Mouse (Mus musculus): ENCODE measurements around the gene Mpp4. TPM values are rescaled to one million over a fixed set of nuclear protein-coding genes. Genes with fewer than 3 reads are reported as not detected.

Gene Mpp4
- total RNA-seq, 2 experiments from 2014 or later = 1.6 to 1.7 TPM

DNA sequence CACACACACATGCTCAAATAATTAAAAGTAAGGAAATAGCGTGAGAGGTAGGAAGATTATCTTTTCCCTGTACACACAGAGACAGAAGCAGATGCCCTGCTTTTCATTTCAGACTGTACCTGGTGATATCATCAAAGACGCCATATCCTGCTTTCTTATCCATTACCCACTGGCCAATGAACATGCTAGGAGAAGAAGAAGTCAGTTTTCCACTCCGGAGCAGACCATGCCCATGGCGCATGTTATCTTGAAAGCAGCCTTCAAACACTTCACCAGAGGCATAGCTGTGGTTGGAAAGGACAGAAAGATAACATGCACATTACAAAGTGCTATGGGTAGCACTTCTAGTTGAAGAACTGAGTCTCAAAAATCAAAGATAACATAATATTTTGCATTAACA is 19.9 kb upstream of the Mpp4 start:
- DNase-seq (ENCODE audit: extremely low spot score in 1 of 2, low spot score in 2 of 2) = no peak
- Histone ChIP-seq H3K27ac (no peak overlapping the region), H3K4me3 (no peak overlapping the region)
- no peak for TF ChIP-seq CTCF (IDR thresholded peaks at IDR 0.05)
- intact Hi-C loops (cut with DNase I) = loop anchor here (5.0 kb wide), 1 partner anchor 76 kb away; no protein-coding TSS in a partner anchor

DNA sequence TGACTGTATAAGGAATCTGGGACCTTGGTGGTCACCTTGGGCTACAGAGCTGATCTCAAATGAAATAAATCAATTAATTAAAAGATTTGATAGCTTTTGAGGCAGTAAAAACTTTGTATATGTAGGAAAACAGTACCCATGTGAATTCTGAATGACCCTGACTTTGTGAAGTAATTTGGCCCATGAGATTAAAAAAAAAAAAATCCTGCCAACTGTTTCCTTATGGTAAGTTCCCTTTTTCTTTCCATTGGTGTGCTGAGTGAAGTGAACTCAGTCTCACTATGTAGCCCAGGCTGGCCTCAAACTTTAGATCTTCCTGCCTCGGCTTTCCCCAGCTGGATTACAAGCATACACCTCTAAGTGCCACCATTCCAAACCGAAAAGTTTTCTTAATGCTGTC is 19.2 kb upstream of the Mpp4 start:
- Histone ChIP-seq H3K27ac (no peak overlapping the region), H3K4me3 (no peak overlapping the region)
- no peak for TF ChIP-seq CTCF (IDR thresholded peaks at IDR 0.05)
- intact Hi-C loops (cut with DNase I) = loop anchor here (5.0 kb wide), 1 partner anchor 75 kb away; no protein-coding TSS in a partner anchor
- DNase-seq (ENCODE audit: extremely low spot score in 1 of 2, low spot score in 2 of 2) = no peak

DNA sequence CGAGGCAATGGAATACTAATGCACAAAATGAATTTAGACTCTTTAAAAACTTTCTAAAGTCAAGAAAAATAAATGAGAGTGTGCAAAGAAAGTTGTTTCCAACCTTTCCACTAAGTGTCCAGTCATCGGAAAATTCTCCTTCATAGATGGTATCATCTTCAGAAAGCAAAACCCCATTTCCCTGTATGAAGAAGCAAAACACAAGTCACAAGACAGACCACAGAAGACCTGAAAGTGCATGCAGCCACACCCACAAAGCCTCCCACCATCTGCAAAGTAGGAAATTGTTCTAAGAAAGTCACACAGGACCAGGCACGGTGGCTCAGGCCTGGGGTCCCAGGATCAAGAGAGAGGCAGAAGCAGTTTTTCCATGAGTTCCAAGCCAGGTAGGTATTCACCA is 16.8 kb upstream of the Mpp4 start:
- intact Hi-C loops (cut with DNase I) = loop anchor here (5.0 kb wide), 1 partner anchor 73 kb away; no protein-coding TSS in a partner anchor

DNA sequence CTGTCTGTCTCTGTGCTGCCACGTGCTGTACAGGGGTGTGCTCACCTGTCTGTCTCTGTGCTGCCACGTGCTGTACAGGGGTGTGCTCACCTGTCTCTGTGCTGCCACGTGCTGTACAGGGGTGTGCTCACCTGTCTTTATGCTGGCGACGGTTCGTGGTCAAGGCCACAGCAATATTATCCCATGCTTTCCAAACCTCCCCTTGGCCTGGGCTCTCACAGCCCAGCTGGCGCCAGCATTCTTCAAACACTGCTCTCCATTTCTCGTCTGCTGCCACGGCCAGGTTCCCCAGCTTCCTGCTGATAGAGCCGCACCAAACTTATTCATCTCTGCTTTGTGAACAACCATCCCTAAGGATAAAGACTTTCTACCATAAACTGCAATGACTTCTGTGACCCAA is 15.2 kb upstream of the Mpp4 start:
- Histone ChIP-seq H3K4me3 (no peak overlapping the region), H3K27ac (no peak overlapping the region)
- intact Hi-C loops (cut with DNase I) = no loop called here
- no peak for TF ChIP-seq CTCF (IDR thresholded peaks at IDR 0.05)
- DNase-seq (ENCODE audit: extremely low spot score in 1 of 2, low spot score in 2 of 2) = no peak

More for the DNA sequence above, 16.8 kb upstream of the Mpp4 start:
- DNase-seq (ENCODE audit: extremely low spot score in 1 of 2, low spot score in 2 of 2) = no peak
- TF ChIP-seq CTCF (IDR thresholded peaks at IDR 0.05) = no peak
- H3K4me3 ChIP-seq = no peak overlapping the region
- no peak overlapping the region for H3K27ac ChIP-seq

DNA sequence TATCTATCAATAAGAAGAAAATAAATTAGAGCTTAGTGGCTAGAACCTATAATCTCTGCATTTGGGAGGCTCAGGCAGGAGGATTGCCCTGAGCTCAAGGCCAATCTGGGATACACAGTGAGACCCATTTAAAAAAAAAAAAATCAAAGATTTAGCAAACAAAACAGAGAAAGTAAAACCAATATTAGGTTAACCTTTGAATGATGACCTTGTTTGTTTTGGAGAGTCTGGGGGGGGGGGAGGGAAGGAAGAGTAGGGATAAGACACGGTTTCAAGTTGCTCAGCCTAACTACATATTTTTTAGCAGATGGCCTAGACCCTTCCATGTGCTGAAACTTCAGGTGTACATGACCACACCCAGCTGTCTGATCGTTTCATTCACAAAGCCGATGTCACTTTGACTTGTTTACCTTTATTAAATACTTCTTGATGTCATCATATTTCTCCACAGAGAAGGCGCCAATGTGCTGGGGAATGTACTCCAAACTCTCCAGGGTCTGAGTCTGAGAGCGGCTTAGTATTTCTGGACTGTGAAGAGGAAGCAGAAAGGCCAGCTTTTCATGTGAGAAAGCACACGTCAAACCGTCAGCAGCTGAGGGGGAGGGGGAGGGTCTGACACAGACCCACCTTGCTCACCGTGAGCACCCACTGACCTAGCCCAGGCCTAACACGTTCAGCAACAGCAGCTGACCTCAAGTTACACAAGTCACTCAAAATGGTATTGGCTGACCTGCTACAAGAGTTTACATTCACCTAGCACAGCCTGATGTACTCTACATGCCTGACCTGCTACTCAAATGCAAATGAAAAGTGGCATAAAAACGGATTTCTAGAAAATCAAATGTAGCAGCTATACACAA is 11.6 kb upstream of the Mpp4 start:
- no peak for TF ChIP-seq CTCF (IDR thresholded peaks at IDR 0.05)
- intact Hi-C loops (cut with DNase I) = no loop called here
- no peak for DNase-seq (ENCODE audit: extremely low spot score in 1 of 2, low spot score in 2 of 2)
- Histone ChIP-seq H3K27ac (no peak overlapping the region), H3K4me3 (no peak overlapping the region)

DNA sequence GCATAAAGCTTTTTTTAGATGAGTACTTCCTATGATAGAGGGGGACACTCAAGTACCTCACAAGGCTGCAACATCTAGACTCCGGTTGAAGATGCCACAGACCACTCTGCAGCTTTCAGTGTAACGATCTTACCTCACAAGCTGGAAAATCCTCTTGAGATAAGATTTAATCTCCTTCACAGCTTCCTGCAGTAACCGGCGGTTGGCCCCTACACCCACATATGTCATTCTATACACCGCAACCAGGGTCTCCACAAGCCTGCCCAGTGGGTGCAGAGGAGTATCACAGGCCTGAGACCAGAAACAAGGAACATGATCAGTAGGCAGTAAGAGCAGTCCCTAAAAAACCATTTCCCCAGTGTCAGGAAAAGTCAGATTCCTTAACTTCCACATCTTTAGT is 9.8 kb upstream of the Mpp4 start:
- H3K4me3 ChIP-seq = no peak overlapping the region
- H3K27ac ChIP-seq = no peak overlapping the region
- DNase-seq (ENCODE audit: extremely low spot score in 1 of 2, low spot score in 2 of 2) = no peak
- intact Hi-C loops (cut with DNase I) = no loop called here
- TF ChIP-seq CTCF (IDR thresholded peaks at IDR 0.05) = no peak

DNA sequence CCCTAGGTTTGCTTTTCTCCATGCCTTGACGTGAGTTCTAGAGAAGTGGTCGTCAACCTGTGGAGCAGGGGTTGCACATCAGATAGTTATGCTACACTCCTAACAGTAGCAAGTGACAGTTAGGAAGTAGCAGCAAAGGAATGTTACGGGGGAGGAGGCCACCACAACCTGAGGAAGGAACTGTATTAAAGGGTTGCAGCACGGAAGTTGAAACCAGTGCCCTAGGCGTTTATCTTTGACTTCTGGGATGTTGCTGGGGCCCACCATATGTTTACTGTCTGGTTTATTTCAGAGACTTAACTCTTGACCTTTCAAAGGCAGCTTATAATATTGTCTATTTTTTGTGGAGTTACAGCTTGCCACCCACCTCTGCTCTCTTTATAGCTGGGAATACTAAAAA is 8.7 kb upstream of the Mpp4 start:
- no peak overlapping the region for H3K4me3 ChIP-seq
- intact Hi-C loops (cut with DNase I) = no loop called here
- no peak for TF ChIP-seq CTCF (IDR thresholded peaks at IDR 0.05)
- DNase-seq (ENCODE audit: extremely low spot score in 1 of 2, low spot score in 2 of 2) = no peak
- H3K27ac ChIP-seq = no peak overlapping the region

DNA sequence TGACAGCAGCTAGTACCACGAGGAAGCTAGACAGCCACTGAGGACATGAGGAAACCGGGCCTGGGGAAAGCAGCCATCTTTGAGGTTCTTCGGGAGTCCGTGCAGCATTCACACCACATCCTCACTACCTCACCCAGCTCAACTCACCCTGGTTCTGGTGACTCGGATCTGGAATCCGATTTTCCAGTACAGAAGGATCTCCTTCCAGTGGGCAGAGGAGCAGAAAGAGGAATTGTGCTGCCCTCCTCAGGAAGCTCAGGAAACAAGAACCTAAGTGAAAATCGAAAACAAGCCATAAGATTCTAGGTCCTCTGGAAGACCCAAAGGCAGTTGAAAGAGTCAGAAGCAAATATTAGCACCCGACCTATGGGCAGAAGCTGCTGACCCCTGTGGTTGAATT is 7.1 kb upstream of the Mpp4 start:
- no peak overlapping the region for H3K4me3 ChIP-seq
- no peak overlapping the region for H3K27ac ChIP-seq
- no peak for DNase-seq (ENCODE audit: extremely low spot score in 1 of 2, low spot score in 2 of 2)
- intact Hi-C loops (cut with DNase I) = no loop called here
- TF ChIP-seq CTCF (IDR thresholded peaks at IDR 0.05) = peak; percentile 37

DNA sequence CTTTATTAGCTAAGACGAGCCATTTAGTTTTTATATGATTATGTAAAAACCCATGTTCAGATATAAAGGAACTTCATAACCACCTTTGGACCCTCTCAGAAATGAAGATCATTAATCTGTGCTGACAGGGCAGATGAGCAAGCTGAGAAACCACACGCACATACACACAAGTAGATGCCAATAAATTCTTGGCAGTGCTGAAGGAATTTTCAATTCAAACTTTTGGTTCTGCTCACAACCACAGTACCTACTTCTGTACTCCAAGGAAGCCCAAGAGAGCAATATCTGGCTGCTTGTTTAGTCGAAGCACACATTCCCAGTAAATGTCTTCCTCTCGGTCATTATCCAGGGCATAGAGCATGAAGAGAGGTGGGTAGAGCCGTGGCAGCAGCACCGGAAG is 6.4 kb upstream of the Mpp4 start:
- H3K27ac ChIP-seq = no peak overlapping the region
- no peak for DNase-seq (ENCODE audit: extremely low spot score in 1 of 2, low spot score in 2 of 2)
- TF ChIP-seq CTCF (IDR thresholded peaks at IDR 0.05) = no peak
- intact Hi-C loops (cut with DNase I) = no loop called here
- no peak overlapping the region for H3K4me3 ChIP-seq

DNA sequence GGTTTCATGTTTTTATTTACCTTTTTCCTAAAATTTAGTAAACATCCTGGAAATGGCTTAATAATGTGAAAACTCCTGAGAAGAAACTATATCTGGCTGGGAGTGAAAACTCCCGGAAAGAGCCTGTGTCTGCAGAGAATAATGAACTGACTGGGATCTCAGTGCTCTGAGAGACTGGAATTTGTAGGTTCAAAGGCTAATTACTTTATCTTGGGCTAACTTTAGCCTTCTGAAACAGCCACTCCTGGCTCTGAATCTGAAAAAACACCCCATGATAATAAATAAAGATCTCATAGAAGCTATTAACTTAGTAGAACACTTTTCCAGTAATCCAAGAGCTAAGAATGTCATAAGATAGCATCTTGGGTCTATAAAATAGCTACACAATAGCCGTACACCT is 5.4 kb upstream of the Mpp4 start:
- TF ChIP-seq CTCF (IDR thresholded peaks at IDR 0.05) = no peak
- intact Hi-C loops (cut with DNase I) = no loop called here
- Histone ChIP-seq H3K27ac (no peak overlapping the region), H3K4me3 (no peak overlapping the region)
- DNase-seq (ENCODE audit: extremely low spot score in 1 of 2, low spot score in 2 of 2) = no peak

DNA sequence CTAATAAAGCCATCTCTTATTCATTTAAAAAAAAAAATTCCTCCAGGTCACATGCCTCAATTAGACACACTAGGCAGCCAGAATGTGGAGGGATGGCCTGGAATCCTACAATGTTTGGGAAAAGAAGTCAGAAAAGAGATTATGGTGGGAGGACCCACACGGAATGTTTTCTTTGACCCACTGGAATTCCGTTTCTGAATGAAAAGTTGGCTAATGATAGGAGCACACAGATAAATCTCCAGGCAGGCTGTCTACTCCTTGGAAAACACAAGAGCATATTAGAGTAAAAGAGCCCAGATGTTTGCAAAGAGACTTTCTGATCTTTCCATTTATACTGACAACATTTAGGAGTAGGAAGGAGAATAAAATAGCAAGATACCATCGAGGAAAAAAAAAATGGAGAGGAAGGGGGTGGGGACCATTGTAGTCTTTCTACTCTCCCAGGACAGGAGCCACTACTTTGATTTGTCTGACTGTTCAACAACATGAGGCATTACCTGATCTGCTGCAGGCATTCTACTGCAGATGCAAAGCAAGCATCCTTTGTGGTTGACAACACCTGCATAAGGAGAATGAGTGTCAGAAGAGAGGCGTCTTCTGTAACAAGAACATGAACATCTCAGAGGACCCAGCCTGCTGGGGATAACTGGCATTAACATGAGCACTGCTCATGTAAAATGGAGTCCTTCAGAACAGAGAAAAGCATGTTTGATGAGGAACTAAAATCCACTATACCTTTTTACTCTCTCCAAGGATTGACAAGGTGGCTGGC is 4.7 kb upstream of the Mpp4 start:
- Histone ChIP-seq H3K27ac (no peak overlapping the region), H3K4me3 (no peak overlapping the region)
- no peak for TF ChIP-seq CTCF (IDR thresholded peaks at IDR 0.05)
- intact Hi-C loops (cut with DNase I) = no loop called here
- DNase-seq (ENCODE audit: extremely low spot score in 1 of 2, low spot score in 2 of 2) = no peak

DNA sequence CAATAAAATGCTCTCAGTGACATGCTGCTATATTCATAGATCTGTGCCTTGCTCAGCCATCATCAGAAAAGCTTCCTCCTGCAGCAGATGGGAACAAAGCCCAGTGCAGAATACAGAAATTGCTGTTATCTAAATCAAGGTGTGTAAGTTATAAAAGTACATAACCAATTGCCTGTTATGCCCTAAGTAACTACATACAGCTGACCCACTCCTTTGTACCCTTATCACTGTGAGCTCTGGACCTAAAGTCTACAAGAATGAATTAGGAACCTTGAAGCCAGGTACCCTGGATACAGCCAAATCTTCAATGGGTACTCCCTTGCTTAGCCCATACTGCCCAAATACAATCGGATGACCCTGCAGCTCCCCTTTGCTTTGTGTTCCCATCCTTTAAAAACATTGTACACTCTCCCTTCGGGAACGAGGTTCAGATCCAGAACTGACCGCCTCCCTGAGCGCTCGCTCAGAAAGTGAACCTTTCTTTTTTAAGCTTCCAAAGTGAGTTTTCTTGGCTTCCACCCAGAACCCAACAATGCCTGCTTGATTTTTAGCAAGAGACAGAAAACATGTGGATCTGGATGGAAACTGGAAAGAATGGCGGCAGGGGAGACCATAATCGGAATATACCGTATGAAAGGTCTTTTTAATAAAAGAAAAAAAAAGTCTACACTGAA is 3.2 kb upstream of the Mpp4 start:
- intact Hi-C loops (cut with DNase I) = no loop called here
- no peak for TF ChIP-seq CTCF (IDR thresholded peaks at IDR 0.05)
- H3K27ac ChIP-seq = no peak overlapping the region
- H3K4me3 ChIP-seq = no peak overlapping the region
- no peak for DNase-seq (ENCODE audit: extremely low spot score in 1 of 2, low spot score in 2 of 2)

All from left cerebral cortex, adult 2 months (tissue).